In genomic region chr7:115758172-115758571, GRCm38 (mm10) we compare ENCODE assay signal across 23 mouse cellular contexts.
"Had no signal": no experiment of that assay in that cellular context is flagged by ENCODE, and none has a peak within 500 bp of the region (broad histone marks: within the 10 kb centered on the region; RNA-seq: fewer than 3 reads in every experiment).

No protein-coding gene starts in this region.

- H3K36me3 ChIP-seq: heart, embryonic 13.5 days; heart, embryonic 15.5 days; hindbrain, embryonic 13.5 days; hindbrain, embryonic 15.5 days; kidney, embryonic 15.5 days; limb, embryonic 13.5 days; limb, embryonic 15.5 days; liver, embryonic 12.5 days had no signal

- H3K4me2 ChIP-seq: heart, embryonic 11.5 days; heart, embryonic 13.5 days; heart, embryonic 15.5 days; hindbrain, embryonic 13.5 days; hindbrain, embryonic 15.5 days; kidney, embryonic 15.5 days; limb, embryonic 13.5 days; limb, embryonic 15.5 days; liver, embryonic 12.5 days had no signal

- H3K27me3 ChIP-seq: heart, embryonic 13.5 days; heart, embryonic 15.5 days; hindbrain, embryonic 13.5 days; hindbrain, embryonic 15.5 days; kidney, embryonic 15.5 days; limb, embryonic 13.5 days; limb, embryonic 15.5 days; liver, embryonic 12.5 days had no signal

- DNase-seq: gastrocnemius, adult 2 months; gastrocnemius, postnatal 10 days; gastrocnemius, postnatal 25 days; heart, adult 18-20 months; heart, postnatal 14 days; heart, postnatal 36 days; kidney, adult 11 months; kidney, adult 2 months; kidney, adult 9 months; kidney, postnatal 14 days; kidney, postnatal 36 days; layer of hippocampus, adult 9-11 months; layer of hippocampus, postnatal 36 days; left cerebral cortex, postnatal 4 days had no signal

- H3K4me3 ChIP-seq: gastrocnemius, adult 2 months; heart, embryonic 13.5 days; heart, embryonic 15.5 days; hindbrain, embryonic 13.5 days; hindbrain, embryonic 15.5 days; kidney, embryonic 15.5 days; limb, embryonic 13.5 days; limb, embryonic 15.5 days; liver, embryonic 12.5 days had no signal
